Mouse (Mus musculus): ENCODE measurements around the gene Mageb2. TPM values are rescaled to one million over a fixed set of nuclear protein-coding genes. Genes with fewer than 3 reads are reported as not detected.

Gene Mageb2
- not detected in 2 replicates for polyA plus RNA-seq (2021; fragmentation: Nextera tagmentation)
- long read RNA-seq, experiment 1, result 0 reads
- long read RNA-seq, experiment 2, result 0 reads

DNA sequence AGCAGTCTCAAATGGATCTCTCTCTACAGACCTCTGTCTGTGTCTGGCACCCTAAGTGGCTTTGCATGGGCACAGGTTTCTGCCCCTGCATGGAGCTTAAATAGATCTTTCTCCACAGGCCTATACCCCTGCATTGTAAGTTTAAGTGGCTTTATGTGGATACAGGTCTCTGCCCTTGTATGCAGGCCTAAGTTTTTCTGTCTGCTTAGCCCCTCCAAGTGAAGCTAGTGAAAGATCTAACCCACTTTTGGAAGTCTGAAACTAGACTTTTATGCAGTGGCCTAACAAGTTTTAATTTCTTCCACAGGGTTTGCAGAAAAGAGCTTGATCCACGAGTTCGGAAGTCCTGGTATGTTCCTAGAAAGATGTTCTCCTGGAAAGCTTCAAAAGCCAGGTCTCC, at the start of gene Mageb2:
Mageb2 (plus strand) TSS at position 301 of the 400 bp plus-strand sequence.

Other genes starting within 250 kb of the Mageb2 start
- not detected in 2 replicates for gene Gm5072, start 60.8 kb downstream of the Mageb2 start, polyA plus RNA-seq (2021; fragmentation: Nextera tagmentation)
- gene Gm8914, start 148.4 kb downstream of the Mageb2 start, polyA plus RNA-seq (2021; fragmentation: Nextera tagmentation), result not detected in 2 replicates
- not detected in 2 replicates for gene 1700084M14Rik, start 244.2 kb downstream of the Mageb2 start, polyA plus RNA-seq (2021; fragmentation: Nextera tagmentation)